Mouse (Mus musculus) ovary, postnatal 14 days (tissue): ENCODE measurements around the gene Arhgef17.

Experiments
- DNase-seq: peaks from one replicate; pipeline ENCODE4 v3.0.0; 2022; ENCODE audit warnings: low spot score

Arhgef17 gene

DNA sequence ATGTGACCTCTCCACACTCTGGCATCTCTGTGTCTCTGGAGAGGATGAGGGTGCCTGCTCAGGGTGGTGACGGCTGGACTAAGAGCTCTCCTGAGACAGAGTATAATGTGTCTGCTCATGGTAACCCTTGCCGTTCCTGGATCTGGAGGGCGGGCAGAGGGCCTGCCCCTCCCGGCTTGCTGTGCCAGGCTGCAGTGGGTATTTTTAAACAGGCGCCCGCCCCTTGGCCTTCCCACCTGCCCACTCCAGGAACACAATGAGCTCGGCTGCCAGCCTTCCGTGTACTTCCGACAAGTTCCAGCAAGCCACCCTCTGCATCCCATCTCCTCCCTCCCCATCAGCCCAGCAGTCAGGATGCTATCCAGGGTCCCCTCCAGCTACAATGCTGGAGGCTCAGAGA lies 20.1 kb downstream of the Arhgef17 start:
- DNase-seq = no peak

DNA sequence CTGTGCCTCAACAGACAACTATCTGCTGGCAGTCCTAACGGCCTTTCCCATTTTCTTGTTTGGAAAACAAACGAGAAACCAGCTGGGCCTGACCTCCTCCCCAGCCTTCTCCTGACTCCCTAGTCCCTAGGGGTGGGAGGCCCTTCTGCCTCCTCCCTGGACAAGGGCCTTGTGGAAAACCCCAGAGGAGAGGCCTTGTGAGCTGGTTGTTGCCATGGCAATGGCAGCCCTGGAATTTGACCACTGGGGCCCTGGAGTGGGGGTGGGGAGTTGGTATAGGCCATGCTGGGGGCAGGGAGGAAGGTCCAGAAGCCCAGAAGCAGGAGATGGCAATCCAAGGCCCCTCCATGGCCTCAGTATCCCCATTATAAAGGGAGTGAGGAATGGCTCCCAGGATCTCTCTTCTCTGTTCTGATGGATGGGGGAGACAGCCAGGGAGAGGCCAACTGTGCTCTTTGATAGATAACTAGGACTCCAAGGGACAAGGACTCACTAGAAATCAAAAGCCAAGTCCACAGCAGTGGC lies 20.6 kb downstream of the Arhgef17 start:
- no peak for DNase-seq

DNA sequence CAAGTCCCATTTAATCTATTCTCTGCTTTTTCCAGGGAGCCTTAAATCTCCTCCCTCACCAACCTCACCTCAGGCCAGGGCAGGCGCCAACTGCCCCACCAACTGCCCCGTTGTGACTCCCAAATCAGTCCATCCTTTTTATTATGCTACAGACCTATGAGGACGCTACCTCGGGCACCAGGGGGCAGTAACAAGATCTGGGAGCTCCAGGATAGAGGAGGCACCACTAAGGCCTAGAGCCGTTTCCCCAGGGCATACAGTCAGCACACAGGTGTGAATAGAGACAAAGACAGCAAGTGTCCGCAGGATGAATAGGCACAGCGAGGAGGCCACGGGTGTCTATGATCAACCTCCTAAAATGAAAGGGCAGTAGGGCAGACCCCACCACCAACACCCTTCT lies 23.3 kb downstream of the Arhgef17 start:
- no peak for DNase-seq

DNA sequence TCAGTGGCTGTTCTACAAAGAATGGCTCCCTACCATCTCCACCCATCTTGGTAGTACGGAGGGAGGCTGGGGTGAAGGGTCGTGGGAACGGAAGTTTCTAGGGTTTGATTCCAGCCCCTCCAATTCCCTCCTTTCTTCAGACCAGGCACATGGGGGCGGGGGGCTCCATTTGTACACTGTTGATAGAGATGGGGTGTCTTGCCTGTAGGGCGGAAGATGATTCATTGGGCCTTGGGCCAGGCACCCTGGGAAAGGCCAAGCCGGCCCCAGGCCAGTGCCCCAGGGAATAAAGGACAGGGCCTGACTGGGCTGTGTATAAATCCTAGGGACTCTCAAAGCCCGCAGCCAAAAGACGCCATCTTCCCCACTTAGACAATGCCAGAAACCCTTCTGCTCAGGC lies 23.8 kb downstream of the Arhgef17 start:
- DNase-seq = no peak

DNA sequence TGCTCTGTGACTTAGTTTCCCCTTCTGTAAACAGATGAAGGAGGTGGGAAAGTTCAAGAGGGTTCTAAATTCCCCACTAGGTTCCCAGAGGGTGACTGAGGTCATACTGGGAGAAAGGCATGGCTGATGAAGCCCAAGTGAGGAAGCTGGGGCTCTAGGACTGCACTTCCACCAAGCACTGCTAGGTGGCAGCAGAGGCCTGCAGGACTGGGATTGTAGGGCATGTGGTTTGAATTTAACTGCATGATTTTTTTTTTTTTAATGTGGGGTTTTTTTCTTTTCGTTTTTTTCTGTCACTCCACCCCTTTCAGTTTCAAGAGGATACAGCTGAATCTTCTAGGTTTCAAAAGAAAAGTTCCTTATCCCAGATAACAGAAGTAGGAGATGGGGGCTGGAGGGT lies 24.7 kb downstream of the Arhgef17 start:
- peak; percentile 86 for DNase-seq

DNA sequence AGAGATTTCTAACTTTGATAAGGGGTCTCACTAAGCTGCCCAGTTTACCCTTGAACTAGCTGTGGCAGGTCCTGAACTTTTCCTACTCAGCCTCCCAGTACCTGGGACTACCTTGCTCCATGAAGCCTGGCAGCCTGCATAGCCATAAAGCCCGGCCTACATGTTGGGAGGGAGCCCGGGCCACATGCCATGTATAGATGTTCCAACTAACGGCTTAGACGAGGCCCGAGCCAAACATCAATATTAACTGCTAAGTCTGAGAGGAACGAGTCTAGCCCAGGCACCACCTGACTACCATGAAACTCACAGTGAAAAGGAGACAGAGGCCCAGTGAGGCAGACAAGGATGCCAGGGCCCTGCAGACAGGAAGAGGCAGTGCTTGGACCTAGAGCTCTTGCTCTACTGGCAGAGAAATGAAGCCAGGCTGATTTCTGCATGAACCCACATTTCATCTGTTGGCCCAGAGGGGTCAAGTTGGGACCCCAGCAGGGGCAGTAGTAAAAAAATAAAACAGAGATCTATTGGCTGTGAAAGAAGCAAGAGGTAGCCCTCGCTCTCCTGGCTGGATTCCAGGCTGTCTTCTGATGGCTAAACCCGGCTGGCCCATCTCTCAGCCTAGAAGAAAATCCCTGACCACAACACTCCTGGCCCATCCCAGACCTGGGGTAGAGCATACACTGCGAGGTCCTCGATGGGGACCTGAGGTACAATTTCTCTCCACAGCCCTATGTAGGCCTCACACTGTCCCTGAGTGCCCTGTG lies 25.7 kb downstream of the Arhgef17 start:
- no peak for DNase-seq

DNA sequence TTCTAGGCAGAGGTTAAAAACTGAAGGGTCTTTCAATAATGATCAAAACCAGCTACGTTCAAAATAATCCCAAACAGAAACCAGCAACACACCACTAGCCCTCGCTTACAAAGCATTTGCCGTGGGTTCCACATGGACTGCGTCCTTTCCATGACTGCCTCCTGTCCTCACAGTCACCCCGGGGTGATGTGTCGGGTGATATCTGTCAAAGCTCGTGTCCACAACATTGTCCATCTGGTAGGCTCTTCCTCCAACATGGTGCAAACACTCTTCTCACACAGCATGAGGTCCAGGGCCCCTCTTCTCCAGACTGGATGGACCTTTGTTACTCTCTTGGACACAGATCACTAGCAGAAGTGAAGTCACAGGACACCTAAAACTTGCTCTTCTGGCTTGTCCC lies 26.9 kb downstream of the Arhgef17 start:
- no peak for DNase-seq

DNA sequence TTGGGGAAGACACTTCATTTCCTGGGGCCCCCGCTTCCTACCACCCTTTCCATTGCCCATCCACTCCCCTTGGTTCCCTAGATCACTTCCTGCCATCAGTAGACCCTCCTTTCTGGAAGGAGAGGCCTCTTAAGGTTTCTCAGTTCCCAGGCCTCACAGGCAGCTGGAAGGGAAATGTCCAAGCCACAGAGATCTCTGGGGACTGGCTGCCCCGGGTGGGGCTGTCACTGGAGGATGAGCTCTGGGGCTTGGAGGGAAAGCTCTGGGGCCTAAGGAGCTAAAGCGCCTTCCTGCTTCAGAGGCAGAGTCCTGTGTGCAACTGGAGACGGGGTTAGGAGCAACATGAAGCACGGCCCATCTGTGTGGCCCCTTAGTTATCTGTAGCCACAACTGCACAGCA lies 27.3 kb downstream of the Arhgef17 start:
- no peak for DNase-seq

DNA sequence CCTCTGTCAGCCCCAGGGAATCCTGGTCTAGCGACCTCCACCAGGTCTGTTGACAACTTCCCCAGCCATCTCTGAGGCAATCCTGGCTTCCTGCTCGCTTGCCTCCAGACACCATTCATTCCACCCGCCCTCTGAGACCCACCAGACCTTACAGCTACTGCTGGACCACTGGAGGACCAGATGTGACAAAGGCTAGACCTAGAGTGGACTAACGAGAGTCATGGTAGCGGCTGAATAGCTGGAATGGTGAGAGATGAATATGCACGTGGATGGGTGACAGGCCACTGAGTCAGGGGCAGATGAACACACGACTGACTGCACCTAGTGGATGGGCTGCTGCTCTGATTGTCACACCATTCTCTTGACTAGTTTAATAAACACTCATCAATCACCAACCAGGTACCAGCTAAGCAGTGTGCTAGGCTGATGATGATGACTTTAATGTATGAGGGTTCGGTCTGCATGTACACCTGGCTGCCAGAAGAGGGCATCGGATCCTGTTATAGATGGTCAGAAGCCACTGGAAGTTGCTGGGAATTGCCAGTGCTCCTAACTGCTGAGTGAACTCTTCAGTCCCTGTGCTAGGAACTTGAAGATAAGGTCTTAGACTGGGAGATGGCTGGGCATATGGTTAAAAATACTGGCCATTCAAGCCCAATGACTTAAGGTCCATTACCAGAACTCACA lies 29.3 kb downstream of the Arhgef17 start:
- no peak for DNase-seq

DNA sequence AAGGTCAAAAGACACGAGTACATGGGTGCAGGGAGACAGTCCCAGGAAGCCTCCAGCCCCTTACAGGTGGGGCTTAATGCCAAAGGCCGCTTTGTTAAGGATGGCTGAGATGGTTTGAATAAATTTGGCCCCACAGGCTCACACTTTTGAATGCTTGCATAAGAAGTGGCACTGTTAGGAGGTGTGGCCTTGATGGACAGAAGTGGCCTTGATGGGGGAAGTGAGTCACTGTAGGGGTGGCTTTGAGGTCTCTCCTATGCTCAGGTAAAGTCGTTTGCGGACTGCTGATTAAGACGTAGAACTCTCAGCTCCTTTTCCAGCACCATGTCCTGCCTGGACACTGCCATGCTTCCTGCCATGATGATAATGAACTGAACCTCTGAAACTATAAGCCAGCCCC lies 34.1 kb downstream of the Arhgef17 start:
- DNase-seq = no peak

DNA sequence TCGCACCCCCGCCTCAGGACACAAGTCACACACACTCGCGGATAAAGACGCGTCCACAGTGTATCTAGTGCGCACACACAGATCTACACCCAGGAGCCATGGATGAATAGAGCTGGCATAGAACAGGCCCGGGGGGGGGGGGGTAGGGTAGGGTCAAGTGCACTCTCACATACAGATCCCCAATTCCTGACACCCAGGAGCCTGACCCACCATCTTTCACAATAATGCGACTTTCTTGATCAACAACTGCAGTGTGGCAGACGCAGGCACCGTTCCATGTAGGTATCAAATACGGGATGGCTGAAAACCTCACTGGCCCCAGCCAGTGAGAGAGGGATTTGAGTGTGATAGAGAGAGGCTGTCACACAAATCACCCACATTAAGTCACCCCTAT lies 37.1 kb downstream of the Arhgef17 start:
- DNase-seq = no peak

DNA sequence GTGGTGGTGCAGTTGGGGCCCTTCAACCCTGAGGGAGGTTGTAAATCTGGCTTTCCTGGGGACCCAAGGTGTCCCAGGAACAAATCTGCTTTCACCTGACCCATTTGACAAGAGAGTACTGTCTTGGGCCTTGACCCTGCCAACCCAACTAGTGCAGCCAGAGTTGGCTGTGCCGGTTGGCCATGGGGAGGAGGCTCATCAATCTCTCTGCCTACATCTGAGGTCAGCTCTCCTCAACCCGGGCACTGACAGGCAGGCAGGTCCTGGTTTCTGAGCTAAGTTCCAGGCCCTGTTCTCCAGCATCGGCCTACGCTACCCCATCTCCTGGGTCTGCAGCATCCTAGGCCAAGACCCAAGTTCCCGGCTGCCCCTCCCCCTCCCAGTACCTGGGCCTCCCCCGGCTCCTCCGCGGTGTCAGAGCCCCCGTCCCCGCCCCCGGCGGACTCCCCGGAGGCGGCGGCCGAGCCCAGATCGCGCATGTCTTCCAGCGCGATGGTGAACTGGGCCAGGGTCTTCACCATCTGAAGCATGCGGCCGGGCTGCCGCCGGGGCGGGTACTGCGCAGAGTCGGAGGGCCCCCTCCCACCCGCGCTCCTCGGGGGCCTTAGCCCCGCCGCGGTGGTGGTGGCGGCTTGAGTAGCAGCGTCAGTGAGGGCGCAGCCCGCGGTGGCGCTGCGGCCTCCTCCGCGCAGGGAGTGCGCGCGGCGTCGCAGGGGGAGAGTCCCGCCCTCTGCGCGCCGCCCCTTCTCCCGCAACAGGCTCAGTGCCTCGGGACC lies 37.7 kb downstream of the Arhgef17 start:
- no peak for DNase-seq

DNA sequence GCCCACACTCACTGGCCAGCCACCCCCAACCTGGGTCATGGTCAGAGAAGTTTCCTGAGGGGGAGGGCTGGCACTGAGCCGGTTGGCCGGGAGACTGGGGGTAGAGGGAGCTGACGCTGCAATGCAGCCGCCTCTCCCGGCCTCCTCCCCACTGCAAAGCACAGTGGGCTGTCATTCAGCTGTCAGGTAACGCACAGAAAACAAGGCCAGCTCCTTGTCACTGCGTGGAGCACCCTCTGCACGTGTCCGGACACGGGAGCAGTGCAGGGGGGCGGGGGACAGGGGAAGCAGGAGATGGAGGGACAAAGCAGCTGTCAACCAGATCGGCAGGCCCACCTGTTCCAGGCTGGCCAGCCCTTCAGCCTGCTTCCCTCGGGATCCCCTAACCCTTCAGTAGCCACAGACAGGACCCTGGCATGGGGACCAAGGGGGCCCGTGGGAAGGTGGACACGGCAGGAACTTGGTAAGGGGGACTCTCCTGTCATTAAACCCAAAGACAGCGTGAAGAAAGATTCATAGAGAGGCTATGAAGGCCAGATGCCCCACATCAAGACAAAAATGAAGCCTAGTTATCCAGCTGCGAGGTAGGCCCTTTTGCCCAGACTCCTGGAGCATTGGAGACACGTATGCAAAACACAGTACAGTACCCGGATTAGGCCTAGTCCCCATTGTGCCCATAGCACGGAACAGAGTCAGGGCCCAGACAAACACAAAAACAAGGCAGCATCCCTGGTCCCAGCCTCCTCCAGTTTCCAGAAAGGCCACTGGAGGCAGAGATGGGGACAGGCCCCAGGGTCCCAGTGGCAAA lies 38.5 kb downstream of the Arhgef17 start:
- no peak for DNase-seq

DNA sequence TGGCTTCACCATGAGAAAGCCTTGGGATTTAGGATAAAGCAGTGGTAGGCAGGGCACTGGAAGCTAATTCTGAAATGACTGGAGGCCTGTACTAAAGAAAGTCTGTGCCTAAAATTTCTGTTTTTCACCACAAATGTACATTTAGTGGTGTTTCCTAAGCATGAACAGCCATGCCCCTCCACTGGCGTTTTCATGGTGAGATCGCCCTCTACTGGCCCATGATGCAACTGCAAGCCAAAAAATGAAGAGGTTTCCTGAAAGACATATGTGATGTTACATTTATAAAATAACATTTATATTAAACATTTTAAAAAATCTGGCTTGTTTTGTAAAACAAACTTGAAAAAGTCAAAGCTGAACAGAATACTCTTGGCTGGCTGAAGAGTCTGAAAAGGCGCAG lies 45.4 kb downstream of the Arhgef17 start:
- DNase-seq = no peak

DNA sequence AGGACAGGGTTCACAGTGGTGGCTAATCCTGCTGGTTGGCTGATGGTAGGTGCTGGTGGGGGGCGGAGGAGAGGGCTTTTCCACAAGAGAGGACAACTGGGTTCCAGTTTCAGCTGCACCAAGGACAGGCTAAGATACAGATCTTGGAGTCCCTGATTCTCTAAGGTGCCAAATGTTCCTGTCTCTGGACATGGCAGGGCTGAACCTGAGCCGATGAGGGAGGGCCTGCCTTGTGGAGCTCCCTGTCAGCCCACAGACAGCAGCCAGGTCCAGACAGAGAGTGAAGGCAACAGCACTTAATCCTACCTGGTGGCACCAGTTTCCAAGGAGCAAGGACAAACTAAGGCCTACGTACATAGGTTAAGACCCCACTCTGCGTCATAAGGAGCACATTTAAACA lies 47.4 kb downstream of the Arhgef17 start:
- DNase-seq = no peak

DNA sequence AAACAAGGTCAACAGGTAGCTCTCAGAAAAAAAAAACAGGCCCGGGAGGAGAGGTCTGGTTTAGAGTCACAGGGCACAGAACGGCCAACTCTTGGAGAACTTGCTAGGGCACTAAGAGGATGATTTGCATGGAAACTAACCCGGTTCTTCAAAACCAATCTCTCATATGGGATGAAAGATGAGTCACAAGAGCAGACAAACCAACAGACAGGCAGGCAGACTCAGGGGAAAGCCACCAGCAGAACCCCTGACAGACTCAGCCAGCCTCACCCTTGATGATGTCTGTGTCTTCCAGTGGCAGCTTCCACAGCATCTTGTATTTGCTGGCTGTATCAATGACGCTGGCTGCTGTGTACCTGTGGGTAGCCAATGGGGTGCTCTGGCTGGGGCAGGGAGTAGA lies 50.0 kb downstream of the Arhgef17 start:
- DNase-seq = no peak

DNA sequence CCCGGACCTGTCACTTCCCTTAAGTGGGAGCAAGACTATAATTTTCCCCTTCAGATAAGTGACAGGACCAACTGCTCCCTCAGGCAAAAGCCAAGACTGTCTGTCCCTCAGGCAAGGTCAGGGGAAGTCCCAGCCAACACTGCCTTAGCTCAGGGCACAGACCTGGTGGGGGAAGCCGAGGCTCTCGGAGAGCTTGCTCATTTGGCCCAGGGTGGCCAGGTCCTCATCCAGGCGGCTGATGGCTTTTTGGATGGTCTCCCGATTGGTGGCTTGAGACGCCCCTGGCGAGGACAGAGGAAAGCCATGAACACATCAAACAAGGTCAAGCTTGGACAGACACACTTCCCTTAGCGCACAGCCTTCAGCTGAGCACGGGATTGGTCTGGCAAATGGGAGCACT lies 50.4 kb downstream of the Arhgef17 start:
- no peak for DNase-seq

DNA sequence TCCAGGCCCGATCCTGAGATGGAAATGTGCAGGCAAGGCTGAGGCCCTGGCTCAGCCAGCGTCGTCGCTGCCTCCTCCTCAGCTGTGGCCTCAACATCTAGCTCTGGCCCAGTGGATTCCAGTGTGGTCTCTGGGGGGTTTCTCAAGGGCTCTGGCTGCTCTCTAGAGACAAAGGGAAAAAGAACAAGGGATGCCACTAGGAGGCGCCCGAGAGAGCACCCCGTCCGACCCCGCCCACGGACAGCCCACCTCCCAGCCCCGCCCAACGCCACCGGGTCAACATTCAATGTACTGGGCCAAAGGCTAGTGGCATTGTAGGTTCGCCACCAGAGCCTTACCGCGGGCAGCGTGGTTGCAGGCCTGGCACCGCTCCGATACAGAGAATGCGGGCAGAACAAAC lies 52.3 kb downstream of the Arhgef17 start:
- DNase-seq = peak; percentile 72

DNA sequence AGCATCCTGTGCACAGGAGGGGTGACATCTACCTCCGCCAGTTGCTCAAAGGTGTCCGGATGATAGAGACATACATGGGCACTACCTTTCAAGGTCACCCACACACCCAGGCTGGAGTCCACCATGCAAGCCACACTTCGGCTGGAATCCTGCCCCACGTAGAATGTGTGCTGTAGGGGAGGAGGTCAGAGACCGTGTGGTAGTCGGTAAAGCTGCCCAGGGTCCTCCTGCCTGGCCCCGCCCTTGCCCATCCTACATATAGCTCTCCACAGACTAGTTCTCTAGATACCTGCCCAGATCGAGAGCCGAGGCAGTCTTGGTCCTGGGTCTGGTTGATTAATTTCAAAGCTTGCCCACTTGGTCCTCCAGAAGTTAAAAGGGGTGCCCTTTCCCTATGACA lies 55.1 kb downstream of the Arhgef17 start:
- DNase-seq = no peak

DNA sequence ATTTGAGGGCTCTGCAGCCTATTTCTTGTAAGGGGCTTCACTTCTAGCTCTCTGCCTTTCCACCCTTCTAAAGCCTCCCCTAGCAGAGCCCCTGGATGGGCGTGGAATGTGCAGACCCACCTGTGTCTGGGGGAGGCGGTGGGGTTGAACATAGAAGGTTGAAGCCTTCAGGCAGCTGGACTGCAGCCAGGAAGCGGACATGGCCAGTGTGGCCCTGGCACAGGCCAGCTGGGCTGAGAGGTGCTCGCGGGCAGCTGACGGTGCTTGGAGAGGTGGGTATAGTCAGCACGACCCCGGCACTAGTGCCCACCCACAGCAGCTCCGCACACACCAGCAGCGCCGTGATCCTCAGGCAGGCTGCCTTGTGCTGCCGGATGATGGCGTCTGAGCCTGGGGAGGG lies 55.6 kb downstream of the Arhgef17 start:
- DNase-seq = no peak

DNA sequence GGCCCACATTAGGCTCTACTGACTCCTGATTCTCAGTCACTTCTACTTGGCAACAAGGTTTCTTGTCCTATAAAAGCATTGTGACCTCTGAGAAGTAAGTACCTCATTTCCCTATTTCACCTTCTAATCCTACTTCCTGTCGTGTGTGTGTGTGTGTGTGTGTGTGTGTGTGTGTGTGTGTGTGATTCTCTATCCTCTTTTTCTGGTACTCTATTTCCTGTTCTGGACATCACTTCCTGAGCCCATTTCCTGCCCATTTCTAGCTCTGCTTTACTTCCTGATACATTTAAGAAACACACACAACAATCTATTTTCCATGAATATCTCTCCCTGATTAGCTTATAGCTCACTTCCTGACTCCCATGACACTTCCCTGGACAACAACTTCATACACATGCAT lies 56.1 kb downstream of the Arhgef17 start:
- no peak for DNase-seq

DNA sequence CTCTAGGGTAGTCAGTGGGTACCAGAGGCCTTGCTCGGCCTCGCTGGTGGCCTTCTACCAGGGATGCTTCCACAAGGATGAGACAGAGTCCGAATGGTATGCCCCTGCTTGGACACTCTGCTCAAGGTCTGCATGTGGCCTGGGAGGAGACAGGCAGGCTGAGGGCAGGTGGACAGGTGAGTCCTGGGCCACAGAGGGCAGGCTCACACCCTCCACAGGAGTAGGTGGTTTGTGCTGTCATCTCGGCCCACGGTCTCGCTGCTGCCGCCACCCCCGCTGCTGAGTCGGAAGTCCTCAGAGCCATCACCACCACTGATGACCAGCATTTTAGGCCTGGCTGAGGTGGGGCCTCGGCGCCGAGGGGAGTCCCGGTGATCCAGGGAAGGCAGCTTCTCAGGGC lies 58.7 kb downstream of the Arhgef17 start:
- DNase-seq = no peak
